In genomic region chr16:29917989-29918388, GRCm38 (mm10) we compare ENCODE assay signal across 27 mouse cellular contexts.
DNase-seq lines count a peak whose midpoint lies in the region; ATAC-seq lines count a peak whose summit lies in the region.
"Had no signal": no experiment of that assay in that cellular context is flagged by ENCODE, and none has a peak within 500 bp of the region (broad histone marks: within the 10 kb centered on the region; RNA-seq: fewer than 3 reads in every experiment).

No protein-coding gene starts in this region.

- H3K4me1 ChIP-seq in embryonic facial prominence, embryonic 10.5 days, result peaks cover 10% of the 10 kb centered on the region
- no peaks in the 10 kb centered on the region for H3K4me1 ChIP-seq in embryonic facial prominence, embryonic 14.5 days (ENCODE audit: control insufficient read depth, insufficient read depth, low read length)
- 0 out of 2 replicates have a peak, but pooled peaks cover 3% of the 10 kb centered on the region for H3K4me1 ChIP-seq in limb, embryonic 11.5 days (ENCODE audit: control insufficient read depth, insufficient read depth, low read length)
- H3K4me1 ChIP-seq: forebrain, embryonic 15.5 days; intestine, embryonic 15.5 days had no signal

- peaks cover 18% of the 10 kb centered on the region; the same call in 1 of the 2 replicates for H3K27me3 ChIP-seq in embryonic facial prominence, embryonic 10.5 days (replicated peaks; ENCODE audit: low read depth, poor library complexity, severe bottlenecking)
- no peaks in the 10 kb centered on the region for H3K27me3 ChIP-seq in embryonic facial prominence, embryonic 14.5 days (replicated peaks; ENCODE audit: control insufficient read depth, insufficient read depth, low read length)
- H3K27me3 ChIP-seq in limb, embryonic 11.5 days (ENCODE audit: control insufficient read depth, insufficient read depth, low read length), result no peaks in the 10 kb centered on the region
- H3K27me3 ChIP-seq: embryonic facial prominence, embryonic 12.5 days; forebrain, embryonic 15.5 days; heart, embryonic 13.5 days; intestine, embryonic 15.5 days had no signal

- WGBS in embryonic facial prominence, embryonic 10.5 days, result 35% methylated on average over 3 of the region's 3 CpGs
- WGBS in embryonic facial prominence, embryonic 14.5 days, result 31% methylated on average over 3 of the region's 3 CpGs
- 34% methylated on average over 3 of the region's 3 CpGs for WGBS in limb, embryonic 11.5 days

- H3K9ac ChIP-seq in embryonic facial prominence, embryonic 14.5 days (ENCODE audit: low read depth, low read length), result no peak overlapping the region
- no peak overlapping the region for H3K9ac ChIP-seq in limb, embryonic 11.5 days (ENCODE audit: low read length)
- H3K9ac ChIP-seq: embryonic facial prominence, embryonic 12.5 days; forebrain, embryonic 12.5 days; forebrain, embryonic 15.5 days; heart, embryonic 13.5 days; hindbrain, embryonic 13.5 days; intestine, embryonic 15.5 days had no signal

- H3K4me2 ChIP-seq in embryonic facial prominence, embryonic 14.5 days (ENCODE audit: low read depth, low read length), result no peak overlapping the region
- no peak overlapping the region for H3K4me2 ChIP-seq in limb, embryonic 11.5 days (ENCODE audit: low read depth, severe bottlenecking)
- H3K4me2 ChIP-seq: embryonic facial prominence, embryonic 12.5 days; forebrain, embryonic 12.5 days; forebrain, embryonic 15.5 days; heart, embryonic 13.5 days; hindbrain, embryonic 13.5 days; intestine, embryonic 15.5 days had no signal

- H3K27ac ChIP-seq in embryonic facial prominence, embryonic 10.5 days (replicated peaks), result no peak overlapping the region
- no peak overlapping the region; the same call in 1 of the 2 replicates for H3K27ac ChIP-seq in embryonic facial prominence, embryonic 14.5 days (replicated peaks; ENCODE audit: low read depth, low read length)
- H3K27ac ChIP-seq in limb, embryonic 11.5 days (replicated peaks; ENCODE audit: low read depth, low read length), result no peak overlapping the region
- H3K27ac ChIP-seq: embryonic facial prominence, embryonic 12.5 days; forebrain, embryonic 12.5 days; forebrain, embryonic 15.5 days; gastrocnemius, adult 2 months; heart, embryonic 13.5 days; hindbrain, embryonic 10.5 days; hindbrain, embryonic 13.5 days; intestine, embryonic 15.5 days had no signal

- H3K4me3 ChIP-seq in embryonic facial prominence, embryonic 10.5 days, result no peak overlapping the region
- no peak overlapping the region for H3K4me3 ChIP-seq in embryonic facial prominence, embryonic 14.5 days (ENCODE audit: low read depth, low read length)
- no peak overlapping the region for H3K4me3 ChIP-seq in limb, embryonic 11.5 days (ENCODE audit: low read depth, low read length)
- H3K4me3 ChIP-seq: embryonic facial prominence, embryonic 12.5 days; erythroblast, embryonic 14.5 days; forebrain, embryonic 12.5 days; forebrain, embryonic 15.5 days; gastrocnemius, adult 2 months; heart, embryonic 13.5 days; hindbrain, embryonic 10.5 days; hindbrain, embryonic 13.5 days; intestine, embryonic 15.5 days had no signal

- DNase-seq in heart, adult 11 months, result peak; percentile 88
- DNase-seq in heart, postnatal 25 days (ENCODE audit: low spot score), result no peak
- DNase-seq in embryonic facial prominence, embryonic 10.5 days (ENCODE audit: low spot score), result peak; percentile 35
- peak; percentile 55 for DNase-seq in embryonic facial prominence, embryonic 14.5 days (ENCODE audit: low spot score)
- peak; percentile 34 for DNase-seq in limb, embryonic 11.5 days (ENCODE audit: low spot score)
- no peak for DNase-seq in B cell, adult 2 months
- no peak for DNase-seq in kidney, postnatal 14 days
- DNase-seq: adrenal gland, adult 2 months; adrenal gland, postnatal 14 days; cerebellum, adult 18-20 months; cerebellum, adult 9-10 months; cerebellum, postnatal 14 days; gastrocnemius, adult 2 months; gastrocnemius, postnatal 14 days; heart, adult 18-20 months; heart, postnatal 36 days; kidney, adult 11 months had no signal

- no peaks in the 10 kb centered on the region for H3K9me3 ChIP-seq in embryonic facial prominence, embryonic 10.5 days
- no peaks in the 10 kb centered on the region for H3K9me3 ChIP-seq in embryonic facial prominence, embryonic 14.5 days (ENCODE audit: control insufficient read depth, low read length)
- no peaks in the 10 kb centered on the region for H3K9me3 ChIP-seq in limb, embryonic 11.5 days (ENCODE audit: control insufficient read depth, low read length)
- H3K9me3 ChIP-seq: embryonic facial prominence, embryonic 12.5 days; forebrain, embryonic 12.5 days; forebrain, embryonic 15.5 days; heart, embryonic 13.5 days; hindbrain, embryonic 10.5 days; hindbrain, embryonic 13.5 days; intestine, embryonic 15.5 days had no signal

- intact Hi-C loops in heart, postnatal 25 days (cut with DNase I), result no loop called here

- ATAC-seq in embryonic facial prominence, embryonic 14.5 days (ENCODE audit: low read depth), result no peak
- no peak for ATAC-seq in limb, embryonic 11.5 days (ENCODE audit: insufficient number of reproducible peaks, low FRiP score, low TSS enrichment, low read depth)
- ATAC-seq: CD4-positive, CD25-positive, alpha-beta regulatory T cell, adult 4 months; forebrain, embryonic 15.5 days; hindbrain, embryonic 16.5 days; intestine, embryonic 15.5 days had no signal

- H3K36me3 ChIP-seq in embryonic facial prominence, embryonic 10.5 days (replicated peaks), result no peaks in the 10 kb centered on the region
- H3K36me3 ChIP-seq in embryonic facial prominence, embryonic 14.5 days (ENCODE audit: control insufficient read depth, insufficient read depth, low read length), result no peaks in the 10 kb centered on the region
- no peaks in the 10 kb centered on the region for H3K36me3 ChIP-seq in limb, embryonic 11.5 days (ENCODE audit: control insufficient read depth, insufficient read depth, low read length)
- H3K36me3 ChIP-seq: embryonic facial prominence, embryonic 12.5 days; forebrain, embryonic 12.5 days; forebrain, embryonic 15.5 days; heart, embryonic 13.5 days; hindbrain, embryonic 10.5 days; hindbrain, embryonic 13.5 days; intestine, embryonic 15.5 days had no signal

Comparison
In these comparisons a context has a peak if more than half of its experiments do, and no peak if none do; other contexts are left out.
1. DNase-seq: peak in heart, adult 11 months (single experiment), embryonic facial prominence, embryonic 10.5 days (single experiment), embryonic facial prominence, embryonic 14.5 days (single experiment) and limb, embryonic 11.5 days (single experiment); none in heart, postnatal 25 days (single experiment), B cell, adult 2 months (0 of 2) and kidney, postnatal 14 days (single experiment).